Mouse (Mus musculus) forebrain, embryonic 10.5 days (tissue): ENCODE data around the gene Selenok. TPM values are rescaled to one million over a fixed set of nuclear protein-coding genes. Genes with fewer than 3 reads are reported as not detected.

Source experiments
- DNase-seq: peaks from one replicate; pipeline ENCODE4 v3.0.0-alpha.2; 2017; ENCODE audit warnings: low spot score; ENCODE audit errors: extremely low spot score
- H3K27ac ChIP-seq: fragments of 300-500 bp; sonication (generic); 2 replicates; pipeline ENCODE4 v1.5.1; 2016; ENCODE audit warnings: mild to moderate bottlenecking
- H3K27me3 ChIP-seq: fragments of 300-500 bp; sonication (generic); 2 replicates; pipeline ENCODE4 v1.6.1; 2016; ENCODE audit warnings: mild to moderate bottlenecking; ENCODE audit not compliant: poor library complexity, severe bottlenecking
- H3K36me3 ChIP-seq: fragments of 300-500 bp; sonication (generic); replicated peaks from 2 replicates; pipeline ENCODE4 v1.6.1; 2016; ENCODE audit warnings: mild to moderate bottlenecking, moderate library complexity
- H3K4me1 ChIP-seq: fragments of 300-500 bp; sonication (generic); 2 replicates; pipeline ENCODE4 v1.6.1; 2016
- H3K4me3 ChIP-seq: fragments of 300-500 bp; sonication (generic); 2 replicates; pipeline ENCODE4 v1.5.1; 2016; ENCODE audit warnings: mild to moderate bottlenecking, moderate library complexity
- H3K9me3 ChIP-seq: fragments of 300-500 bp; sonication (generic); 2 replicates; pipeline ENCODE4 v1.6.1; 2016; ENCODE audit warnings: mild to moderate bottlenecking, moderate library complexity
- WGBS: fragments of 180-500 bp; shearing (Covaris S2); methylation state at CpG from one replicate; pipeline ENCODE4 v1.1.7; 2016; 5-methylcytosine and 5-hydroxymethylcytosine counted together
- polyA plus RNA-seq: library from polyadenylated mRNA; unstranded; fragments of >200 nt; fragmentation: Nextera tagmentation; extraction: Ambion mirVana; gene quantifications from 2 replicates; pipeline ENCODE4 v1.2.1, GENCODE M21; 2016

Selenok gene
- 248 and 266 TPM in 2 replicates for polyA plus RNA-seq

DNA sequence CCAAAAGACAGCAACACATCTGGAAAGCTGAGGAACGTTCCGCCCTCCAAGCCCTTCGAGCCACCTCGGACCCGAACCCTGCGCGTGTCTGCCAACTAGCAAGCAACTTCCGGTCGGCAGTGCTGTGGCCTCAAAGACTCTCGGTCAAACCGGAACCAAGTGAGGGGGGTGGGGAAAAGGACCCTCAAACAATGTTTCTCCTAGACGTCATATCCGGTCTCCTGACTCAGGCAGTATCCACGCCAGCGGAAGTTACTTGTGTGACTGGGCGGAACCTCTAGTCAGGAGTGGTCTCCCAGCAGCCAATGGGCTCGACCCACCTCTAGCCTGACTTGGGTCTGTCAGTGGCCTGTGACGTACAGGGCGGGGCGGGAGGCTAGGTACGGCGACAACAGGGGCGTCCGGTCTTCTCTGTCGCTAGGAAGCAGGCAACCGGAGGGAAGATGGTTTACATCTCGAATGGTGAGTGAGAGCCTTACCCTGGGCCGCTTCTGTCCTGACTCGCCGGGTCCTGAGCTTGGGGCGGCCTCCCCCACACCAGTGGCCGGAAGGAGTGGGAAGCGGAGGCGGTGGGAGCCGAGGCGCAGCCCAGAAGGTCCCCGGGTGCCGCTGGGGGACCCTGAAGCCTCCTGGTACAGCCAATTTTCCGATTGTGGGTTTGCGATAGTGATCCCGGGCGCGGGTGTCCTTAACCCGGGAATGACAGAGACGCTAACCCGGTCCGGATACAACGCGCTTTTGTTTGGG lies at the start of gene Selenok:
Gene Selenok, plus strand, starts transcription at position 234 of the 747 bp plus-strand sequence.
- under 1% methylated on average over 49 of the region's 49 CpGs for WGBS

GRCm38 (mm10) chr14:29928966-29929365 lies 39.1 kb upstream of the Selenok start:
- H3K36me3 ChIP-seq = no peaks in the 10 kb centered on the region
- 88% methylated on average over 4 of the region's 4 CpGs for WGBS
- H3K4me1 ChIP-seq = no peaks in the 10 kb centered on the region
- no peaks in the 10 kb centered on the region for H3K9me3 ChIP-seq
- no peak overlapping the region for H3K27ac ChIP-seq
- H3K4me3 ChIP-seq = no peak overlapping the region
- no peaks in the 10 kb centered on the region for H3K27me3 ChIP-seq
- no peak for DNase-seq

More for the DNA sequence above, at the start of gene Selenok:
- Histone ChIP-seq H3K4me1 (peaks cover 22% of the 10 kb centered on the region), H3K27ac (peak within 1 kb of the TSS; percentile 92), H3K4me3 (peak within 1 kb of the TSS; percentile 72), H3K27me3 (no peaks in the 10 kb centered on the region), H3K36me3 (peaks cover 32% of the 10 kb centered on the region), H3K9me3 (no peaks in the 10 kb centered on the region)
- peak; percentile 97 for DNase-seq

DNA sequence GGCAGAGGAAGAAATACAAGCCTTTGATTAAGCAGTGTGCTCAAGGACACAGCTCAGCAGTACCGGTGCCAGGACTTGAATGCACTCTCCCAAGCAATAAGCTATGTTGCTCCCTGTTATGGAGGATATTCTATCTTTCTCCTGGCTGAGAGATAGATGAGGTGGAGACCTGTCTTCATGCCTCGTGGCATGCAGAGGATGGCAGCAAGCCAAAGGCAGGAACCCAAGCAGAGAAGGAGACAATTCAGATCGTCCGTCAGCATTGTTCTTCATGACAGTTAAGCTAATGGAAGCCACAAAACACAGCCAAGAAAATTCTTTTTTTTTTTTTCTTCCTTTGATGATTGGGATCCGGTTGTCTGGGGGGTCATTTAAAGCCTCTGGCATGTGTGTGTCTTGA lies 32.6 kb upstream of the Selenok start:
- Histone ChIP-seq H3K27me3 (peaks cover 7% of the 10 kb centered on the region; the same call in 1 of the 2 replicates), H3K4me1 (peaks cover 10% of the 10 kb centered on the region), H3K9me3 (no peaks in the 10 kb centered on the region), H3K27ac (no peak overlapping the region), H3K4me3 (no peak overlapping the region), H3K36me3 (no peaks in the 10 kb centered on the region)
- DNase-seq = no peak
- 83% methylated on average over 5 of the region's 5 CpGs for WGBS

DNA sequence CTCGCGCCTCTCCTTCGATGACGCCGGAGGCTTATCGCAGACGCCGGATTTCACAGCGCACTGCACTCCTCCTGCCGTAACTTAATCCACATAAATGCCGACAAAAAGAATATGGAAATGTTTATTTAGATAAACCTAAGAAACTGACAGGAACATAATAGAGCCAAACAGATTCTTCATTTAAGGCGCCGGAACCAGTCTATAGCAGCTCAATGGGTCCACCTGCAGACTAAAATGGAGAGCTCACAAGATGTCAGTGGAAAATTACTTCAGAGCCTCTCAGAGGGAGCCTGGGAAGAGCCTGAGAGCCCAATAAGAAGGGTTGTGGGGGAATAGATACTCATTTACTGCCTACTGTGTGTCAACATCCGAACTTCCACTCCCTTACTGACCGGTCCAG lies 30.6 kb upstream of the Selenok start:
- Histone ChIP-seq H3K27me3 (peaks cover 17% of the 10 kb centered on the region), H3K4me1 (peaks cover 13% of the 10 kb centered on the region), H3K4me3 (no peak overlapping the region), H3K36me3 (no peaks in the 10 kb centered on the region), H3K27ac (no peak overlapping the region), H3K9me3 (no peaks in the 10 kb centered on the region)
- no peak for DNase-seq
- 92% methylated on average over 15 of the region's 15 CpGs for WGBS

DNA sequence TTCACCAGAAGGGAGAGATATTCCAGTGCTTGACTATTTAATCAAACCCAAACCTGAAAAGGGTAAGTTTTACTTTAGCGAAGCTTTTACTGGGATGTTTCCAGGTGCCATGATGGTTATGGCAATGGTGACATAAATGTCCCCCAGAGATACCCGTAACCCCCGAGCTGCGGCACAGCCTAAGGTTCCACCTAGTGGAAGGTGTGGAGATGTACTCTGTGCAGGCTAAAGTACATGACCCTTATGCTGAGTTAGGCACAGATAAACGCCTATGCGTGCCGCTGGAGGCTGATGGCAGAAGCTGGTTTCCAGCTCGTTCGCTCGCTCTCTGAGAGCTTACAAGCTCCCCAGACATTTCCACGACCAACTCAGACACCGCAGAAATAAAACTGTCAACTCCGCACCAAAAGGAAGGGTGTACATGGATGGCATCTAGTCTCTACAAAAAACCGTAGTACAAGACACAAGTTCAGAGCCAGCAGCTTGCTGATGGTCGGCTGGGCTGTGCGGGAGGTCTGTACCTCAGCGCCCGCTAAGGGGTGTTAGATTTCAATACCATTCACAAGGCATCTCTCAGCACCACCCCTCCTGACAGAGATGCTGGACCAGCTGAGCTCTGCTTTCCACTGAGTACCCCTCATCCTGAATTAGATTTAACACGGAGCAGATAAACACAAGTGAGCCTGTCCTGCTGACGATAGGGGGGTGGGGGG lies 28.4 kb upstream of the Selenok start:
- H3K4me3 ChIP-seq = peak overlapping the region; percentile 33

GRCm38 (mm10) chr14:29940313-29940812 lies 27.7 kb upstream of the Selenok start:
- Histone ChIP-seq H3K27ac (no peak overlapping the region), H3K4me1 (peaks cover 13% of the 10 kb centered on the region), H3K4me3 (peak overlapping the region; percentile 33), H3K27me3 (peaks cover 17% of the 10 kb centered on the region), H3K36me3 (no peaks in the 10 kb centered on the region), H3K9me3 (no peaks in the 10 kb centered on the region)
- 14% methylated on average over 10 of the region's 10 CpGs for WGBS
- DNase-seq = peak; percentile 16

More for the DNA sequence above, 28.4 kb upstream of the Selenok start:
- Histone ChIP-seq H3K27me3 (peaks cover 17% of the 10 kb centered on the region), H3K27ac (no peak overlapping the region), H3K36me3 (no peaks in the 10 kb centered on the region), H3K4me1 (peaks cover 13% of the 10 kb centered on the region), H3K9me3 (no peaks in the 10 kb centered on the region)
- whole genome bisulfite sequencing = 47% methylated on average over 20 of the region's 20 CpGs
- peak; percentile 17 for DNase-seq

GRCm38 (mm10) chr14:29940877-29941276 lies 27.2 kb upstream of the Selenok start:
- no peak overlapping the region for H3K4me3 ChIP-seq
- no peak overlapping the region for H3K27ac ChIP-seq
- peak; percentile 47 for DNase-seq
- H3K4me1 ChIP-seq = peaks cover 13% of the 10 kb centered on the region
- H3K9me3 ChIP-seq = no peaks in the 10 kb centered on the region
- 14% methylated on average over 2 of the region's 2 CpGs for WGBS
- H3K36me3 ChIP-seq = no peaks in the 10 kb centered on the region
- H3K27me3 ChIP-seq = peaks cover 17% of the 10 kb centered on the region

- DNase-seq = no peak
- Histone ChIP-seq H3K4me3 (no peak overlapping the region), H3K27ac (no peak overlapping the region), H3K27me3 (peaks cover 2% of the 10 kb centered on the region; the same call in 1 of the 2 replicates), H3K9me3 (no peaks in the 10 kb centered on the region; the same call in 1 of the 2 replicates), H3K4me1 (no peaks in the 10 kb centered on the region), H3K36me3 (no peaks in the 10 kb centered on the region)
- WGBS = 77% methylated on average over 5 of the region's 5 CpGs
Observed at GRCm38 (mm10) chr14:29946761-29947309, 21.3 kb upstream of the Selenok start.

GRCm38 (mm10) chr14:29950805-29951204 lies 17.3 kb upstream of the Selenok start:
- DNase-seq = no peak
- Histone ChIP-seq H3K4me1 (no peaks in the 10 kb centered on the region), H3K4me3 (no peak overlapping the region), H3K36me3 (no peaks in the 10 kb centered on the region), H3K27ac (no peak overlapping the region), H3K27me3 (no peaks in the 10 kb centered on the region), H3K9me3 (no peaks in the 10 kb centered on the region; the same call in 1 of the 2 replicates)
- whole genome bisulfite sequencing = 88% methylated on average over 4 of the region's 4 CpGs

DNA sequence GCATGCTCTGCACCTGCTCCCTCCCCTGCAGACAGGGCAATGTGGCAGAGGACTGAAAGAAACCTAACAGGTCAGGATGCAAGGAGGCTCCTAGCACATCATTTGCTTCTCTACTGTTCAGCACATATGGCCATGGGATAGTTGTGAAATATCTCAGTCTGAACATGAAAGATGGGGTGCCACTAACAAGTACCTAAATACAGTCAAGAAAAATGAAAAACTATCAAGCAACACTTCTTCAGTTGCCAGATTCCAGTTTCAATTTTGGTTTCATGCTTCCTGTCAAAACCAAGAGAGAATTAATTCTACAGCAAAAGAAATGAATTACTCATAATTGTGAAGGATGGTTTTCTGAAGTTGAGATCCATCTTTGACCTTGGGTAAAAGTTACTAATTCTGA lies 10.7 kb upstream of the Selenok start:
- no peak overlapping the region for H3K4me3 ChIP-seq
- H3K9me3 ChIP-seq = no peaks in the 10 kb centered on the region
- H3K27me3 ChIP-seq = no peaks in the 10 kb centered on the region
- no peak overlapping the region for H3K27ac ChIP-seq
- H3K36me3 ChIP-seq = no peaks in the 10 kb centered on the region
- H3K4me1 ChIP-seq = no peaks in the 10 kb centered on the region
- no peak for DNase-seq

- Histone ChIP-seq H3K27ac (peak overlapping the region; percentile 92), H3K4me1 (peaks cover 22% of the 10 kb centered on the region), H3K36me3 (peaks cover 26% of the 10 kb centered on the region), H3K27me3 (no peaks in the 10 kb centered on the region), H3K9me3 (no peaks in the 10 kb centered on the region), H3K4me3 (peak overlapping the region; percentile 72)
- WGBS = 64% methylated on average over 7 of the region's 7 CpGs
- DNase-seq = no peak
Observed at GRCm38 (mm10) chr14:29967611-29968010, 497 bp upstream of the Selenok start.

DNA sequence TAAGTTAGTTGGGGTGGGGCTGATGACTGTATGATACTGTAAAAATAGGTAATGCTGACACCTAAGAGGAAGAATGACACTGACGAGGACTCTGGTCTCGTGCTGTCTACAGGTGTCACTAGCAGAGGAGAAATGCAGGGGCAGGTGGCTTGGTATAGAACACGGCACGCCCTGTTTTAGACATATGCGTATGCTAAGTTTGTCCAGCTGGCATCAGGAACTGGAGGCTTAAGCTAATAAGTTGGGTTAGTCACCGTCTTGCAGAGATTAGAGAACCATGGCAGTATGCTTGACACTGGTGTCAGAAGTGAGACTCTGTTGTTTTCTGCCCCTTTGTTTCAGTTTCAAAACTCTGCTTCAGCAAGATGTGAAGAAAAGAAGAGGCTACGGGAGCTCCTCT lies 3.3 kb downstream of the Selenok start:
- H3K4me3 ChIP-seq = no peak overlapping the region
- DNase-seq = no peak
- H3K9me3 ChIP-seq = no peaks in the 10 kb centered on the region
- H3K4me1 ChIP-seq = peaks cover 22% of the 10 kb centered on the region
- WGBS = 93% methylated on average over 7 of the region's 7 CpGs
- peaks cover 64% of the 10 kb centered on the region for H3K36me3 ChIP-seq
- H3K27ac ChIP-seq = no peak overlapping the region
- H3K27me3 ChIP-seq = no peaks in the 10 kb centered on the region

DNA sequence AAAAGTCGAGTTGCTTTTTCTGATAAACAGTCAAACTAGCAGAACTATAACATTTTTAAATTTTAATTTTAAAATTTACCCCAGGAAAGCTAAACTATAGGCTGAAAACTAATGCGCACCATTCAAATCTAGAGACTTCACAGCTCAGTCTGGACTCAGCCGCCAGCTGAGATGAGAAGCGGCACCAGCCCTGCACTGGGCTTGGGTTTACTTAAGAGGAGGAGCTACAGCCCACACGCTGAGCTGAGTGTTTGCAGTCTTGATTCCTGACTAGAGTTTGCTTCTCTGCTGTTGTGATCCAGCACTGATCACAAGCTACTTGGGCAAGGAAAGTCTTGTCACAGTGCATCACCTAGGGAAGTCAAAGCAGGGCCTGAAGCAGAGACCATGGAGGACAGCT lies 3.9 kb downstream of the Selenok start:
- H3K36me3 ChIP-seq = peaks cover 66% of the 10 kb centered on the region
- DNase-seq = no peak

More for the DNA sequence above, 3.9 kb downstream of the Selenok start:
- Histone ChIP-seq H3K4me3 (no peak overlapping the region), H3K27ac (no peak overlapping the region), H3K4me1 (peaks cover 21% of the 10 kb centered on the region), H3K9me3 (no peaks in the 10 kb centered on the region), H3K27me3 (no peaks in the 10 kb centered on the region)
- 92% methylated on average over 5 of the region's 5 CpGs for WGBS
